Mouse (Mus musculus) testis, postnatal 14 days (tissue): ENCODE data around the gene Cntrl.

Experiments
- DNase-seq: peaks from one replicate; pipeline ENCODE4 v3.0.0; 2021; ENCODE audit warnings: low spot score

Gene Cntrl

DNA sequence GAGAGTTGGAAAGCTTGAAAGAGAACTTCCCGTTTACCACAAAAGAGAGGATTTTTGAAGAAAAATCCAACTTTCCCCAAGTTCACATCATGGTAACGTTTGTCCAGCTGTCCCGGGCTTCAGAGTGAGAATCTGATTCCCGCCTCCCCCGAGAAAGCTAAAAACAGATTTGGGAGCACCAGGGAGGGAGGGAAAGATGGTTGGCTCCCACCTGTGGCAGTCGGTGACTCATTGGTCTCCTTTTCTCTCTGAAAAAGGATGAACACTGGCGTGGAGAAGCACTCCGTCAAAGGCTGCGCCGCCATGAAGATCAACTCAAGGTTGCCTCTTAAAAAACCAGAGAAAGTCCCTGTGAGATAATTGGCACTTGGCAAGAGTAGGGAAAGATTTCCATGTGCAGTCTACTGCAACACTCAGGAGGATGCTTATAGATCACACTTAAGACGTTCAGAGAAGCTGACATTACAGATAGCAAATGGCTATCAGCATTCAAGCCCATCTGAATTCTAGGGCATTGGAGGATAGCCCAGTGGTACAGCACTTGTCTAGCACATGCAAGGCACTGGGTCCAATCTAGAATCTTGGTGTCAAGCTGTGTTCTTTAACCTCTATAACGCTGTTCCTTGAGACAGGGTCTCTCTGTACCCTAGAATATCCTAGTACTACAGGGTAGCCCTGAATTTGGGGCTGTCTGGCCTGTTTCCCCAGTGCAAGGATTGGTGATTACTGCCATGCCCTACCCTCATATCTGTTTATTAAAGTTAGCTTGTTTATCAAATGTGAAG is 66.2 kb downstream of the Cntrl start:
- DNase-seq: no peak

- no peak for DNase-seq
Measured at GRCm38 (mm10) chr2:35178153-35178552, 68.9 kb downstream of the Cntrl start.

- no peak for DNase-seq
Measured at GRCm38 (mm10) chr2:35183115-35183673, 73.9 kb downstream of the Cntrl start.

GRCm38 (mm10) chr2:35188929-35189328 is 79.6 kb downstream of the Cntrl start:
- no peak for DNase-seq

- DNase-seq: no peak
Measured at GRCm38 (mm10) chr2:35193976-35194375, 84.7 kb downstream of the Cntrl start.

DNA sequence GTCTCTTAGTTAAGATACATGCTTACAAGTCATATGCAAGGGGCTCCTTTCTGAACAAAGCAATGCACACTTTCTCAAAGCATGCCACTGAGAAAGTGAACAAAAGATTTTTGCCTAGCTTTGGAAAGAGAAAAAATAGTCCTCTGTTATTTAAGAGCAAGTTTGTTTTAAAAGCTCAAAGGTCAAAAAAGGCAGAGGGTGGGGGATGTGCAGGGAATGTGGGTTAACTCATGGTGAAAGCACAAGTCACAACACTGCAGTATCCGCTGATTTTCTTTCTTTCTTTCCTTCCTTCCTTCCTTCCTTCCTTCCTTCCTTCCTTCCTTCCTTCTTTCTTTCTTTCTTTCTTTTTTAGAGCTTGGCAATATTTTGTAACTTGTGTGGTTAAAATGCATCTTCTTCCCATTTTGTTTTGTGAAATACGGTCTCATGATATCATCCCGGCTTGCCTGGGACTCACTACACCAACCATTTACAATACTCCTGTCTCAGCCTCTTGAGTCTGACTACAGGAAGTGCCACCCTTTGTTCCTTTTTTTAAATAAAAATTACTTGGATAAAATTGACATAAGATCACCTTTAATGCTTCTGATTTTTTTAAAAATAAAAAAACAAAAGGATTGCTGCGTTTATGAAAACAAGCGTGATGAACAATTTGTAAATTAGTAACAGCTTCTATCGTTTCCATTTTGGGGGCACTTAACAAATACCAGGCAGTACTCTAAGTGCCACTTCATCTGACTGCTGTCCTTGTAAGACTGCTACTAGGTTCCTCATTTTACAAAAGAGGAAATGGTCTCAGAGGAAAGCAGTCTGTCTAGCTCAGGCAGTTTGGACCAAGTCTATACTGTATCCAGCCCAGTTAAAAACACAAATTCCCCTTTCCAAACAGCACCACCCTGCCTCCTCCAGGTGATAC is 86.6 kb downstream of the Cntrl start:
- DNase-seq: no peak

GRCm38 (mm10) chr2:35199541-35199940 is 90.2 kb downstream of the Cntrl start:
- DNase-seq: no peak

DNA sequence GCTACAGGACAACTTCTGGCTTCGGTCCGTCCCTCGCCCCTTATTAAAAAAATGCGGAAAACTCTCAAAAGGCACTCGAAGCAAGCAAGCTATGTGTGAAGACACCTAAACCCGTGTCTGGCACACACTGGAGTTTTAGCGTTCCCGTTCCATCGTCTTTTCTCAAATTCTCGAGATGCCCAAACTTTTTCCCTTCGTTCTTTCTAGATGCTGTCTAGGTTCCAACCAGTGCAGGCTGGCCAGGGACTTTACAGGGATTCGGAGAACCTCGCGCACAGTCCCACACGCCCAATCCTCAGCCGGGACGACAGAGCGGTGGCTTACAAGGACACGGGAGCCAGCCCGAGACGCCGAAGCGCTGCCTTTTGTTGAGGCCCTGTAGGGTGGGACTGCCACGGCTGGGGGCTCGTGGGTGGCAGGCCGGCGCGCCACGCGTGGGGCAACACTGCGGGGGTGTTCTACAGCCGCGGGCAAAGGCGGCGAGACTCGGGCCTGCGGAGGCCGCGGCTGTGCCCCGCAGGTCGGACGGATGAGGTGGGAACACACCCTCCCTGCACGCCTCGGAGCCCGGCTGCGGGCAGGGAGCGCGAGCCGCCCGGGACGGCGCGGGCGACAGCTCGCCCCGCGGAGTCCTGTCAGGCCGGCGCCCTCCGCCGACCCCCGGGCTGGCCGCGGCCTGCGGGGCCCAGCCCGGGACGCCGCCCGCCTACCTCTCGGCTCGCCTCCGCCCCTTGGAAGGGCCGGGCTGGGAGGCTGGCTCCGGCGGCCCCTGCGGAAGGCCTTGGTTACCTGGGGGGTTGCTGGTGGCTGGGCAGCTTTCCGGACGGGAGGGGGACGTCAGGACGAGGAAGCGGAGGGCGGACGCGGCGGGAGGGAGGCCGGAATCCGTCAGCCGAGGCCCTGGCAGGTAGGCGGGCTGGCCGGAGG is 90.9 kb downstream of the Cntrl start:
- DNase-seq: peak; percentile 80

DNA sequence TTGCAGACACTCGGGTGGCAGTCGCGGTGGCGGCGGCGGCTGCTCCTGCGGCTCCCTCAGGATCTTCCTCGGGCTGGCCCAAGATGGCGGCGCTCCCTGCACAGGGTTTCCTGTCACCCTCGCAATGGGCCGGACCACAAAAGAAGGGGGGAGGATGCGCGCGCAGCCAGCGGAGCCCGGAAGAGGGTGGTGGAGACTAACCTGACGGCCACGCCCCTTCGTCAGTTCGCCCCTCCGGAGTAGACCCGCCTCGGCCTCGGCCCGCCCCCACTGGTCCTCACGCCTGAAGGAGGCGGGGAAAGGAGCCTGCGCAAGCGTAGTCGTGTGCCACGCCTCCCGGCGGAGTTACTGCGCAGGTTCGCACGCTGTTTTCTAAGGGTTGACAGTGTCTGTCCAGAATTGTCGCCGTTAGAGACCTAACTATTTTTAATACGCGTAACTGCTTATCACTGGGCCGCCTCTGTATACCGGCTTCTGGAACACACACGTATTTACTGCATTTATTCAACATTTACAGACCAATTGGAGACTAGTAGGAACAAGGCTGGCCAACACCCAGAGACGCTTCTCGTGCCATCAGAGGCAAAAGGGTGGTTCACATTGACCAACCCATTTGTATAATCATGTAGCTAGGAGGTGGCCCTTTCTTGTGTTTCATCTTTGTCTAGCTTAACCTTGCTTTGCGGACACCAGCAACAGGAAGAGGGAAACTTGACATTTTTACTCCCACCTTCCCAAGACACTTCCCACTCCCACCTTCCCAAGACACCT is 91.8 kb downstream of the Cntrl start, which contains the start of gene Rab14:
Rab14 (minus strand) TSS at position 223 of the 771 bp plus-strand sequence.
- DNase-seq: peak; percentile 100

DNA sequence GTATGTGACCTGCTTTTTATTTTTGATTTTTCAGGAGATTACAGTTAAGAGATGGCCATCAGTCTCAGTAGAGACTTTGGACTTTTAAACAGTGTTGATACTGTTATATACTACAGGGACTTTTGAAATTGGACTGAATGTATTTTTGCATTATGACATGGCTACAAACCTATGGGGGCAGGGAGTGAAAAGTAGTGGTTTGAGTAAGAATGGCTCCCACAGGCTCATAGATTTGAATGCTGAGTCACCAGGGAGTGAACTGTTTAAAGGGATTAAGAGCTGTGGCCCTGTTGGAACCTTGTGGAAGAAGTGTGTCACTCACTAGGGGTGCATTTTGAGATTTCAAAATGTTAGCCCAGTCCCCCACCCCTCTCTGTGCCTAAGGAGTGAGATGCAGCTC is 94.4 kb downstream of the Cntrl start:
- DNase-seq: no peak

GRCm38 (mm10) chr2:35206761-35207160 is 97.5 kb downstream of the Cntrl start:
- DNase-seq: peak; percentile 33

- DNase-seq: no peak
Measured at GRCm38 (mm10) chr2:35208054-35208453, 98.8 kb downstream of the Cntrl start.

DNA sequence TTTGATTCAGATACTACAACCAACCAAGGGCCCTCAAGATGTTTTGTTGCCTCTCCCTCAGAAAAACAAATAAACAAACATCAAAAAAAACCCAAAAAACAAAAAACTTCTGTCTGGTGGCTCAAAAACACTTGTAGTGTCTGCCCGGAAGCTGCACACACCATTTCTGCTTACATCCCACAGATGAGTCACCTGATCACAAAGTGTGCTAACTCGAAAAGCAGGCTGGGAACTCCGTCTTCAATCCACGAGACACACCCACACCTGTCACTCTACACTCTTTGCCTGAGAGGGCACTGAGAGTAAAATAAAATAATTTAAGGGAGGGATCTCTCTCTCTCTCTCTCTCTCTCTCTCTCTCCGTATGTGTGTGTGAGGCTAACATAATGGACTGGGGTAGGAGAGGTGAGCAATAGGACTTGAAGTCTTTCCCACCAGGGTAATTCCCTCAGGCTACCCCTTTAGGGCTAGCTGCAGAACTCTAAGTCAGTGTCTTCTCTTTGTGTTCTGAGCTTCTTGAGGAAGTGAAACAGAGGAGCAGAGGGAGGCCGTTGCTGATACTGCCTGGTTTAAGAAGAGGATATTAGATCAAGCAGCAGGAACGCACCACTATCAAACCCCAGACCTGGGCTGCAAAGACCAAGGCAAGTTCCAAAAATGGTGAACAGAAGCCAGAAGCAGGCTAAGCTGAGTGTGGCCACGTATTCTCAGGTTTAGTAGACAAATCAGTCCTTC is 99.8 kb downstream of the Cntrl start:
- DNase-seq: no peak

GRCm38 (mm10) chr2:35211681-35212080 is 102.4 kb downstream of the Cntrl start:
- DNase-seq: no peak

- DNase-seq: no peak
Measured at GRCm38 (mm10) chr2:35213345-35213910, 104.1 kb downstream of the Cntrl start.

DNA sequence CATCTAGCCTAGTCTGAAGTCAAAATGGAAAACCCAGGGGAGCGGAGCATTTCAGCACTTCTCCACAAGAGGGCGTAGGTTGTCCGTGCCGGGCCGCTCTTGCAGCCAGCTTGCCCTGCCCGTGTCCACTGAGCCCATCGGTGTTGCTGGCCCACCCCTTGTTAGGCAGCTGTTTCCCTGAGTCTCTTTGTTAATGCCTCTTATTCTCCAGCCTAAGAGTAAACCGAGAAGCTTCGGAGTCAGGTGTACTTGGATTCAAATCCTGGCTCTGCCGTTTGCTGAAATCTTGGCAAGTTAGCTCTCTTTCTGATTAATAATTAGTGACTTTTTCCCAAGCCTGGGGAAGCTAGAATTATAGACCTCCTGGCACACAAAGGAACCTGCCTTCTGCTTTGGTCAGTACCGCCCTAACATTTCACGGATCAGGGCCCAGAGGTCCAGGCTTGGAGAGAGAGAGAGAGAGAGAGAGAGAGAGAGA is 105.6 kb downstream of the Cntrl start:
- peak; percentile 77 for DNase-seq

GRCm38 (mm10) chr2:35215363-35215762 is 106.1 kb downstream of the Cntrl start:
- DNase-seq: no peak

- DNase-seq: no peak
Measured at GRCm38 (mm10) chr2:35216701-35217100, 107.4 kb downstream of the Cntrl start.

GRCm38 (mm10) chr2:35218736-35219135 is 109.4 kb downstream of the Cntrl start:
- no peak for DNase-seq
